Mouse (Mus musculus): ENCODE measurements around the gene Itga6. TPM values are rescaled to one million over a fixed set of nuclear protein-coding genes. Genes with fewer than 3 reads are reported as not detected.
A peak's percentile ranks its signal among the peaks of the same experiment; 100 is the strongest.
"Not testable (repeated sequence)": the region's sequence is repeated elsewhere in the genome, so short reads cannot be mapped to it uniquely, and the experiment has no call there.

Gene Itga6
- total RNA-seq, 2 experiments from 2014 or later = 19.2 to 19.4 TPM

GRCm38 (mm10) chr2:71887269-71887668 lies 141.9 kb downstream of the Itga6 start:
- no peak for DNase-seq (ENCODE audit: low spot score in 2 of 2)

DNA sequence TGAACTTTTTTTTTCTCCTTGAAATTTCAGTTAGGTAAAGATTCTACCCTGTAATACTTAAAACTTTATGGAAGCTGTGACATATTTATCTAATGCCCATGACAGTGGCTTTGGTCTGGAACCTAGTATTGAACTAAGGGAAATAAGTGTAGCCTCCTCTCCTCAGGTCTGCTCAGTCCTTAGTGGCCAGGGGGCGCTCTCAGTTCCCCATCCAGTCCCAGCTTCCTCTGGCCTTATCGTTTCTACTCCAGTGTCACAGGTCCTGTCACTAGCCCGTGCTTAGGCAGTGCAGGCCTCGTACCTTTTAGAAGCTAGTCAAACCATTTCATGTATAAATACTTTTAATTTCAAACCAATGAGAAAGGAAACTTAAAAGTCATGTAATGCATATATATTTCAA lies 143.0 kb downstream of the Itga6 start:
- DNase-seq (ENCODE audit: low spot score in 2 of 2) = no peak

DNA sequence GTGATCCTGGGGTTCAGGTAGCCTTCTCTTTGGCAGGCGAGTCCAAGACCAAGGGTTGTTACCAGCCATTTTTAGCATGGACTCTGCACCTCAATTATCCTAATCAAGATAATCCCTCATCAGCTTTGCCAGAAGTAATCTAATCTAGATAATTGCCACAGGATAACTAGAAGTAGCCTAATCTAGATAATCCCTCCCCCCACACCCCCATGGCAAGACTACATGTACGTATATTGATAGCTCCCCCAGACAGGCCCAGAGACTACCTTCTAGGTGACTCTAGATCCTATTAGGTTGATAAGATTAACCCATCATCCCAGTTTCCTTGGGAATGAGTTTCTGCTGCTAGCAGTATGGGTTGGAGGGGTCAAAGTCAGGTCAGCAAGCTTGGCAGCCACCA lies 146.1 kb downstream of the Itga6 start:
- no peak for DNase-seq (ENCODE audit: low spot score in 2 of 2)

DNA sequence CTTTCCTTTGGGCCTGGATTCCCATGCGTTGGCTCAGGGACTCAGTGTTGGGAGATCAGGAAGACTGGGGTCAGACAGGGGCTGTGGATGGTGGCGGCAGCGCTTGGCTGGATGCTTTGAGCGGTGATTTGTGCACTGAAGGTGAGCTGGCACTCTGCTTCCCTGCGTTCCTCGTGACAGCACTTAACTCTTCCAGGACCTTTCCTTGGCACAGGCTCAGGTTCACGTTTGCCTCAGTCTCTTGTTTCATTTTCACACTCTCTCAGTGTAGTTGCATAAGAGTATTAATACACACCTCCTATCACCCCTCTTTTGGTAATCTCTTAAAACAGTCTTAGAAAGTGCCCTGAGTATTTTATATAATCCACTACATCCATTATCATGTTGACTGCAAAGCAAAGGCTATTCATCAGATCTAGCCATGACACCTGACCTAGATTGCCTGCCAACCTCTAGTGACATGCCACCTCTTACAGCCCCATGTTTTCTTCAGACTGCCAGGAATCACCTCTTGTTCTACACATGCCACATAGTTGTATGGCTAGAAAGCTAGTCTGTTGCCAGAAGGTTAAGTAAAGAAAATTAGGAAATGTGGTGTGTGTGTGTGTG lies 147.4 kb downstream of the Itga6 start:
- no peak for DNase-seq (ENCODE audit: low spot score in 2 of 2)

GRCm38 (mm10) chr2:71895596-71896286 lies 150.3 kb downstream of the Itga6 start:
- no peak for DNase-seq (ENCODE audit: low spot score in 2 of 2)

- no peak for DNase-seq (ENCODE audit: low spot score in 2 of 2)
Measured at GRCm38 (mm10) chr2:71897420-71897819, 152.0 kb downstream of the Itga6 start.

DNA sequence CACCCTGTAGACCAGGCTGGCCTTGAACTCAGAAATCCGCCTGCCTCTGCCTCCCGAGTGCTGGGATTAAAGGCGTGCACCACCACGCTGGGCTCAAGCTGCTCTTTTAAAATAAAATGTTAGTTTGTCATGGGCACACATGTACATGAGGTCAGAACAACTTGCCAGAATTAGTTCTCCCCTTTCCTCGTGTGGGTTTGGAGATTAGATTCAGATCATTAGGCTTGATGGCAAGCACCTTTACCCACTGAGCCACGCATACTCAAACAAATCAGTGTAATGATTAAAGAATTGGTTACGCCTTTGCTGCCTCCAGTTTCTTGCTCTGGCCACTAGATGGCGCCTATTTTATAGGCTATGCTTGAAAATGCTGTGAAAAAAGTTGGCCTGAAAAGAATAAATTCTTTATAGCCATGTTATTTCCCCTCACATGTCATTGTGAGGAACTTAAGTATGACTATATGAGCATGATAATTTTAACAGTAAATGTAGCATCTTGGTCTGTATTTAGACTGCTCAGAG lies 153.0 kb downstream of the Itga6 start:
- DNase-seq (ENCODE audit: low spot score in 2 of 2) = peak in 1 of 2 experiments; percentile 73

DNA sequence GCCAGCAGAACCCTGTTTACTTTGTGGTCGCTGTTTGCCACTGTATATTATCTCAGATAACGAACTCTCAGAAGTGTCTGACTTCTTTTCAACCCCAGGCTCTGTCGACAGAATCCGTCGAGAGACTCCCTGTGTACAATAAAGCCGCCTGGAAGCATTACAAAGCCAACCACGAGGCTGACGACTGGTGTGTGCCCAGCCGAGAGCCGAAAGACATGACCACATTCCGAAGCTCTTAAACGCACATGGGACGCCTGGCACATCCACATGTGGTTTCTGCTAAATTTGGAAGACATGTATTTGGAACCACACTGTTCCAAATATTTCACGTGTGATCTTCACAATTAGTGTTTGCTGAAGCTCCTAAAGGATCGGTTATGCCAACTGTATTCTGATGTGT lies 154.5 kb downstream of the Itga6 start:
- no peak for DNase-seq (ENCODE audit: low spot score in 2 of 2)

DNA sequence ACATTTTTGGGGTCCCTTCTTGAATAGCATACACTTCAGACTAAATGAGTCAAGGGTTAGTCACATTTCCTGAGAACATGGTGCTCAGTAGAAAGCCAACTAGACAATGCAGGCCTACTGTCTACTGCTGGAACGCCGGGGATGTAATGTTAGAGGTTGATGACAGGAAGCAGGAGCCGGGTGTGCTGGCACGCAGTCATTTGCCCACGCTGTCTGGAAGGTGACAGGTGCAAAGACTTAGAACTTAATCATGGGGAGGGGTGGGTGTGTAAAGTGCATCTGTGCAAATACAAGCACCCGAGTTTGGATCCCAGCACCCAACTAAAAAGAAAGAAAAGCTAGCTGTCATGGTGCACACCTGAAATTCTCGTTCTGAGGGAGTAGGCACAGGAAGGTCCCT lies 159.7 kb downstream of the Itga6 start:
- no peak for DNase-seq (ENCODE audit: low spot score in 2 of 2)

GRCm38 (mm10) chr2:71906356-71906755 lies 160.9 kb downstream of the Itga6 start:
- not testable (repeated sequence) for DNase-seq (ENCODE audit: low spot score in 2 of 2)

Other genes with a start within 250 kb of the Itga6 start
- gene Dlx1, start 217.5 kb upstream of the Itga6 start, total RNA-seq (2021) = 10 to 100 TPM; 18.1 to 20.1 TPM
- 1 to 10 TPM; 5.0 to 5.5 TPM for gene Dlx2, start 198.9 kb upstream of the Itga6 start, total RNA-seq (2021)
- 10 to 100 TPM; 36.9 to 41.9 TPM for gene Pdk1, start 127.6 kb downstream of the Itga6 start, total RNA-seq (2021)
- 100 to 1,000 TPM; 389 to 433 TPM for gene Rapgef4, start 235.6 kb downstream of the Itga6 start, total RNA-seq (2021)

Measured in layer of hippocampus, adult 18-20 months (tissue).